Mouse (Mus musculus) embryonic facial prominence, embryonic 12.5 days (tissue): ENCODE results near the gene Rflna. TPM values are rescaled to one million over a fixed set of nuclear protein-coding genes. Genes with fewer than 3 reads are reported as not detected.

Experiments used
- ATAC-seq: fragments of 200-750 bp; cut with Nextera tagmentation; 2 replicates; pipeline ENCODE4 v1.8.0; 2017; ENCODE audit not compliant: insufficient number of reproducible peaks, insufficient read depth, low FRiP score, low TSS enrichment
- H3K27ac ChIP-seq: fragments of 300-500 bp; sonication (generic); 2 replicates; pipeline ENCODE4 v1.5.1; 2016; ENCODE audit warnings: mild to moderate bottlenecking
- H3K27me3 ChIP-seq: fragments of 300-500 bp; sonication (generic); 2 replicates; pipeline ENCODE4 v1.6.1; 2016; ENCODE audit warnings: mild to moderate bottlenecking, moderate library complexity
- H3K36me3 ChIP-seq: fragments of 300-500 bp; sonication (generic); 2 replicates; pipeline ENCODE4 v1.6.1; 2016; ENCODE audit warnings: mild to moderate bottlenecking
- H3K4me1 ChIP-seq: fragments of 300-500 bp; sonication (generic); 2 replicates; pipeline ENCODE4 v1.6.1; 2016
- H3K4me2 ChIP-seq: fragments of 300-500 bp; sonication (generic); replicated peaks from 2 replicates; pipeline ENCODE4 v1.6.1; 2016; ENCODE audit warnings: mild to moderate bottlenecking, moderate library complexity
- H3K4me3 ChIP-seq: fragments of 300-500 bp; sonication (generic); 2 replicates; pipeline ENCODE4 v1.5.1; 2016; ENCODE audit warnings: mild to moderate bottlenecking
- H3K9ac ChIP-seq: fragments of 300-500 bp; sonication (generic); 2 replicates; pipeline ENCODE4 v1.6.1; 2016; ENCODE audit warnings: mild to moderate bottlenecking, moderate library complexity
- H3K9me3 ChIP-seq: fragments of 300-500 bp; sonication (generic); 2 replicates; pipeline ENCODE4 v1.6.1; 2016; ENCODE audit warnings: mild to moderate bottlenecking, moderate library complexity
- WGBS: fragments of 180-500 bp; shearing (Covaris S2); methylation state at CpG from one replicate; pipeline ENCODE4 v1.1.7; 2016; 5-methylcytosine and 5-hydroxymethylcytosine counted together
- polyA plus RNA-seq: library from polyadenylated mRNA; unstranded; fragments of >200 nt; fragmentation: Nextera tagmentation; extraction: Ambion mirVana; gene quantifications from 2 replicates; pipeline ENCODE4 v1.2.1, GENCODE M21; 2016

Gene Rflna
- polyA plus RNA-seq = 27.7 and 28.6 TPM in 2 replicates

GRCm38 (mm10) chr5:125002969-125003872 is at the start of gene Rflna:
TSS of gene Rflna (plus strand) at chr5:125003221.
- H3K9me3 ChIP-seq = no peaks in the 10 kb centered on the region
- peak within 1 kb of the TSS; percentile 84 for H3K4me2 ChIP-seq
- peaks cover 45% of the 10 kb centered on the region for H3K4me1 ChIP-seq
- H3K27me3 ChIP-seq = peaks cover 17% of the 10 kb centered on the region; the same call in 1 of the 2 replicates
- 1% methylated on average over 40 of the region's 41 CpGs for WGBS
- no peak within 1 kb of the TSS; the same call in 1 of the 2 replicates for H3K27ac ChIP-seq
- H3K4me3 ChIP-seq = peak within 1 kb of the TSS; percentile 43
- peak within 1 kb of the TSS; percentile 68 for H3K9ac ChIP-seq
- no peaks in the 10 kb centered on the region for H3K36me3 ChIP-seq
- 0 out of 2 replicates have a peak, but pooled peaks have one; percentile 26 for ATAC-seq

- no peak for ATAC-seq
Observed at GRCm38 (mm10) chr5:124954404-124955305, 48.4 kb upstream of the Rflna start.

GRCm38 (mm10) chr5:124957491-124957890 is 45.5 kb upstream of the Rflna start:
- Histone ChIP-seq H3K4me2 (no peak overlapping the region), H3K27ac (no peak overlapping the region), H3K4me1 (peaks cover 40% of the 10 kb centered on the region), H3K27me3 (no peaks in the 10 kb centered on the region), H3K9me3 (peaks cover 4% of the 10 kb centered on the region; the same call in 1 of the 2 replicates), H3K9ac (no peak overlapping the region), H3K36me3 (no peaks in the 10 kb centered on the region), H3K4me3 (no peak overlapping the region)
- no peak for ATAC-seq
- 86% methylated on average over 5 of the region's 5 CpGs for WGBS

More at GRCm38 (mm10) chr5:124954404-124955305, 48.4 kb upstream of the Rflna start:
- no peak overlapping the region for H3K4me3 ChIP-seq
- H3K9ac ChIP-seq = no peak overlapping the region
- H3K9me3 ChIP-seq = peaks cover 6% of the 10 kb centered on the region; the same call in 1 of the 2 replicates
- no peaks in the 10 kb centered on the region for H3K27me3 ChIP-seq
- H3K4me1 ChIP-seq = peaks cover 33% of the 10 kb centered on the region
- WGBS = 46% methylated on average over 8 of the region's 8 CpGs
- no peaks in the 10 kb centered on the region for H3K36me3 ChIP-seq
- no peak overlapping the region for H3K4me2 ChIP-seq
- H3K27ac ChIP-seq = peak overlapping the region; percentile 82

- 93% methylated on average over 4 of the region's 4 CpGs for WGBS
- H3K4me1 ChIP-seq = peaks cover 49% of the 10 kb centered on the region
Observed at GRCm38 (mm10) chr5:124959099-124959498, 43.9 kb upstream of the Rflna start.

GRCm38 (mm10) chr5:124960131-124960901 is 42.7 kb upstream of the Rflna start:
- peak; percentile 42; the same call in 1 of the 2 replicates for ATAC-seq
- no peak overlapping the region for H3K4me3 ChIP-seq
- WGBS = 29% methylated on average over 18 of the region's 18 CpGs
- peaks cover 4% of the 10 kb centered on the region; the same call in 1 of the 2 replicates for H3K9me3 ChIP-seq
- no peaks in the 10 kb centered on the region for H3K27me3 ChIP-seq
- peak overlapping the region; percentile 72 for H3K27ac ChIP-seq
- H3K4me1 ChIP-seq = peaks cover 44% of the 10 kb centered on the region
- H3K36me3 ChIP-seq = no peaks in the 10 kb centered on the region
- no peak overlapping the region; the same call in 1 of the 2 replicates for H3K9ac ChIP-seq
- H3K4me2 ChIP-seq = 0 out of 2 replicates have a peak overlapping the region, but pooled peaks have one; percentile 3

More at GRCm38 (mm10) chr5:124959099-124959498, 43.9 kb upstream of the Rflna start:
- ATAC-seq = no peak
- Histone ChIP-seq H3K4me3 (no peak overlapping the region), H3K4me2 (no peak overlapping the region), H3K9ac (no peak overlapping the region), H3K9me3 (peaks cover 4% of the 10 kb centered on the region; the same call in 1 of the 2 replicates), H3K36me3 (no peaks in the 10 kb centered on the region), H3K27ac (no peak overlapping the region), H3K27me3 (no peaks in the 10 kb centered on the region)

- WGBS = 77% methylated on average over 8 of the region's 8 CpGs
- Histone ChIP-seq H3K4me3 (no peak overlapping the region), H3K27me3 (no peaks in the 10 kb centered on the region), H3K9me3 (peaks cover 4% of the 10 kb centered on the region; the same call in 1 of the 2 replicates), H3K4me1 (peaks cover 43% of the 10 kb centered on the region), H3K27ac (0 out of 2 replicates have a peak overlapping the region, but pooled peaks have one; percentile 72), H3K4me2 (no peak overlapping the region), H3K36me3 (no peaks in the 10 kb centered on the region), H3K9ac (no peak overlapping the region)
- no peak for ATAC-seq
Observed at GRCm38 (mm10) chr5:124961433-124961832, 41.6 kb upstream of the Rflna start.

- no peak overlapping the region for H3K4me3 ChIP-seq
- H3K36me3 ChIP-seq = no peaks in the 10 kb centered on the region
- 51% methylated on average over 7 of the region's 7 CpGs for WGBS
- peak overlapping the region; percentile 89 for H3K27ac ChIP-seq
- peaks cover 44% of the 10 kb centered on the region for H3K4me1 ChIP-seq
- no peak overlapping the region for H3K4me2 ChIP-seq
- no peak for ATAC-seq
- H3K9me3 ChIP-seq = peaks cover 4% of the 10 kb centered on the region; the same call in 1 of the 2 replicates
- H3K27me3 ChIP-seq = no peaks in the 10 kb centered on the region
- H3K9ac ChIP-seq = no peak overlapping the region
Observed at GRCm38 (mm10) chr5:124962761-124963160, 40.3 kb upstream of the Rflna start.

- Histone ChIP-seq H3K4me3 (peak overlapping the region; percentile 6), H3K4me1 (peaks cover 44% of the 10 kb centered on the region)
Observed at GRCm38 (mm10) chr5:124963806-124964672, 39.0 kb upstream of the Rflna start.

GRCm38 (mm10) chr5:124966622-124967332 is 36.2 kb upstream of the Rflna start:
- H3K27ac ChIP-seq = peak overlapping the region; percentile 58
- 66% methylated on average over 14 of the region's 14 CpGs for WGBS
- H3K9ac ChIP-seq = no peak overlapping the region
- no peak for ATAC-seq
- no peaks in the 10 kb centered on the region for H3K36me3 ChIP-seq
- no peak overlapping the region for H3K4me2 ChIP-seq
- H3K4me1 ChIP-seq = peaks cover 29% of the 10 kb centered on the region
- H3K9me3 ChIP-seq = no peaks in the 10 kb centered on the region
- no peak overlapping the region for H3K4me3 ChIP-seq
- H3K27me3 ChIP-seq = no peaks in the 10 kb centered on the region

More at GRCm38 (mm10) chr5:124963806-124964672, 39.0 kb upstream of the Rflna start:
- Histone ChIP-seq H3K9me3 (peaks cover 3% of the 10 kb centered on the region; the same call in 1 of the 2 replicates), H3K36me3 (no peaks in the 10 kb centered on the region), H3K27ac (peak overlapping the region; percentile 89), H3K4me2 (peak overlapping the region; percentile 42), H3K9ac (0 out of 2 replicates have a peak overlapping the region, but pooled peaks have one; percentile 13), H3K27me3 (no peaks in the 10 kb centered on the region)
- ATAC-seq = peak; percentile 38; the same call in 1 of the 2 replicates
- WGBS = 21% methylated on average over 22 of the region's 22 CpGs
